Mouse (Mus musculus) stomach, embryonic 14.5 days (tissue): ENCODE data around the gene Ddx19b. TPM values are rescaled to one million over a fixed set of nuclear protein-coding genes. Genes with fewer than 3 reads are reported as not detected.
A peak's percentile ranks its signal among the peaks of the same experiment; 100 is the strongest.
"Not testable (repeated sequence)": the region's sequence is repeated elsewhere in the genome, so short reads cannot be mapped to it uniquely, and the experiment has no call there.

Experiments
- ATAC-seq: fragments of 200-750 bp; cut with Nextera tagmentation; 2 replicates; pipeline ENCODE4 v1.8.0; 2017; ENCODE audit warnings: low read depth, moderate TSS enrichment; ENCODE audit not compliant: insufficient number of reproducible peaks, insufficient read depth, low FRiP score
- H3K27ac ChIP-seq: fragments of 300-500 bp; sonication (generic); 2 replicates; pipeline ENCODE4 v1.5.1; 2014; ENCODE audit warnings: mild to moderate bottlenecking, low read length, moderate library complexity, mixed read lengths
- H3K27me3 ChIP-seq: fragments of 300-500 bp; sonication (generic); 2 replicates; pipeline ENCODE4 v1.6.1; 2014; ENCODE audit warnings: low read length, control low read depth, mixed read lengths; ENCODE audit not compliant: control insufficient read depth, insufficient read depth
- H3K36me3 ChIP-seq: fragments of 300-500 bp; sonication (generic); 2 replicates; pipeline ENCODE4 v1.6.1; 2014; ENCODE audit warnings: mild to moderate bottlenecking, control low read depth, low read length, moderate library complexity, mixed read lengths; ENCODE audit not compliant: control insufficient read depth, insufficient read depth
- H3K4me1 ChIP-seq: fragments of 300-500 bp; sonication (generic); 2 replicates; pipeline ENCODE4 v1.6.1; 2014; ENCODE audit warnings: low read length, control low read depth, mixed read lengths; ENCODE audit not compliant: control insufficient read depth, insufficient read depth
- H3K4me2 ChIP-seq: fragments of 300-500 bp; sonication (generic); replicated peaks from 2 replicates; pipeline ENCODE4 v1.6.1; 2014; ENCODE audit warnings: low read depth, low read length, control low read depth
- H3K4me3 ChIP-seq: fragments of 300-500 bp; sonication (generic); 2 replicates; pipeline ENCODE4 v1.5.1; 2014; ENCODE audit warnings: low read depth, low read length, control low read depth
- H3K9ac ChIP-seq: fragments of 300-500 bp; sonication (generic); replicated peaks from 2 replicates; pipeline ENCODE4 v1.6.1; 2014; ENCODE audit warnings: low read depth, mild to moderate bottlenecking, control low read depth, low read length, moderate library complexity, mixed read lengths
- H3K9me3 ChIP-seq: fragments of 300-500 bp; sonication (generic); 2 replicates; pipeline ENCODE4 v1.6.1; 2016; ENCODE audit warnings: low read depth, low read length, control low read depth; ENCODE audit not compliant: control insufficient read depth
- WGBS: fragments of 180-500 bp; shearing (Covaris S2); extraction: QIAGEN DNeasy Blood & Tissue Kit; methylation state at CpG from one replicate; pipeline ENCODE4 v1.1.7; 2014; 5-methylcytosine and 5-hydroxymethylcytosine counted together
- polyA plus RNA-seq: library from polyadenylated mRNA; unstranded; fragments of >200 nt; fragmentation: Nextera tagmentation; extraction: Ambion mirVana; gene quantifications from 2 replicates; pipeline ENCODE4 v1.2.1, GENCODE M21; 2014

The Ddx19b gene
- polyA plus RNA-seq, 1 experiment from 2014 or later = 7.7 TPM

GRCm38 (mm10) chr8:111032916-111033315, 1.4 kb upstream of the Ddx19b start, which contains the start of gene Aars:
TSS of gene Aars (plus strand) at chr8:111033144.
- peaks cover 6% of the 10 kb centered on the region; the same call in 1 of the 2 replicates for H3K4me1 ChIP-seq
- H3K36me3 ChIP-seq = peaks cover 8% of the 10 kb centered on the region; the same call in 1 of the 2 replicates
- H3K4me3 ChIP-seq = peak within 1 kb of the TSS; percentile 83
- H3K9ac ChIP-seq = peak within 1 kb of the TSS; percentile 73
- no peaks in the 10 kb centered on the region for H3K27me3 ChIP-seq
- no peaks in the 10 kb centered on the region for H3K9me3 ChIP-seq
- H3K4me2 ChIP-seq = peak within 1 kb of the TSS; percentile 66
- 95% methylated on average over 7 of the region's 7 CpGs for WGBS
- H3K27ac ChIP-seq = peak within 1 kb of the TSS; percentile 71
- no peak for ATAC-seq

- Histone ChIP-seq H3K27ac (no peak overlapping the region), H3K27me3 (no peaks in the 10 kb centered on the region), H3K4me1 (peaks cover 2% of the 10 kb centered on the region; the same call in 1 of the 2 replicates), H3K4me2 (no peak overlapping the region), H3K9ac (no peak overlapping the region), H3K9me3 (no peaks in the 10 kb centered on the region), H3K36me3 (no peaks in the 10 kb centered on the region), H3K4me3 (no peak overlapping the region)
- ATAC-seq = no peak
- 75% methylated on average over 6 of the region's 6 CpGs for WGBS
These were observed 1.5 kb downstream of the Ddx19b start for GRCm38 (mm10) chr8:111030045-111030444.

- ATAC-seq = no peak
- H3K4me2 ChIP-seq = no peak overlapping the region
- 53% methylated on average over 4 of the region's 4 CpGs for WGBS
- H3K36me3 ChIP-seq = no peaks in the 10 kb centered on the region
- no peaks in the 10 kb centered on the region for H3K4me1 ChIP-seq
- H3K9me3 ChIP-seq = no peaks in the 10 kb centered on the region
- no peak overlapping the region for H3K9ac ChIP-seq
- no peaks in the 10 kb centered on the region for H3K27me3 ChIP-seq
- H3K27ac ChIP-seq = no peak overlapping the region
- no peak overlapping the region for H3K4me3 ChIP-seq
These were observed 2.0 kb downstream of the Ddx19b start for GRCm38 (mm10) chr8:111029589-111029988.

GRCm38 (mm10) chr8:111027391-111027937, 4.1 kb downstream of the Ddx19b start:
- ATAC-seq = peak; percentile 96
- Histone ChIP-seq H3K36me3 (no peaks in the 10 kb centered on the region), H3K4me3 (peak overlapping the region; percentile 65), H3K4me1 (no peaks in the 10 kb centered on the region), H3K4me2 (peak overlapping the region; percentile 82), H3K9ac (peak overlapping the region; percentile 54), H3K27ac (peak overlapping the region; percentile 58), H3K27me3 (no peaks in the 10 kb centered on the region), H3K9me3 (no peaks in the 10 kb centered on the region)
- WGBS = under 1% methylated on average over 31 of the region's 31 CpGs

GRCm38 (mm10) chr8:111026609-111027008, 4.9 kb downstream of the Ddx19b start:
- ATAC-seq, H3K9ac ChIP-seq, H3K27ac ChIP-seq, H3K9me3 ChIP-seq, H3K4me2 ChIP-seq, H3K36me3 ChIP-seq, H3K4me1 ChIP-seq, H3K27me3 ChIP-seq, H3K4me3 ChIP-seq: not testable (repeated sequence)
- 90% methylated on average over 1 of the region's 2 CpGs for WGBS

- not testable (repeated sequence) for H3K4me3 ChIP-seq, H3K4me2 ChIP-seq, H3K27me3 ChIP-seq, ATAC-seq, H3K27ac ChIP-seq, H3K9ac ChIP-seq, H3K9me3 ChIP-seq, H3K4me1 ChIP-seq
- WGBS = 91% methylated on average over 8 of the region's 10 CpGs
- H3K36me3 ChIP-seq = peaks cover 12% of the 10 kb centered on the region; the same call in 1 of the 2 replicates
These were observed 21.1 kb downstream of the Ddx19b start for GRCm38 (mm10) chr8:111010230-111010991.

GRCm38 (mm10) chr8:110997547-110998531, 33.7 kb downstream of the Ddx19b start, which contains the start of gene Ddx19a:
TSS of gene Ddx19a (minus strand) at chr8:110997800.
- Histone ChIP-seq H3K9ac (peak within 1 kb of the TSS; percentile 75), H3K27ac (peak within 1 kb of the TSS; percentile 78), H3K9me3 (no peaks in the 10 kb centered on the region), H3K36me3 (peaks cover 3% of the 10 kb centered on the region), H3K4me3 (peak within 1 kb of the TSS; percentile 90), H3K27me3 (no peaks in the 10 kb centered on the region), H3K4me2 (peak within 1 kb of the TSS; percentile 78), H3K4me1 (0 out of 2 replicates have a peak, but pooled peaks cover 4% of the 10 kb centered on the region)
- peak; percentile 91 for ATAC-seq
- 3% methylated on average over 58 of the region's 58 CpGs for WGBS
